Mouse (Mus musculus): Measurements from ENCODE around the gene Gm21760. TPM values are rescaled to one million over a fixed set of nuclear protein-coding genes. Genes with fewer than 3 reads are reported as not detected.

The Gm21760 gene
- not detected in 2 replicates for polyA plus RNA-seq (2012)

GRCm38 (mm10) chrY:80133479-80133878, at the start of gene Gm21760:
TSS of gene Gm21760 (plus strand) at chrY:80133779.

Data from megakaryocyte-erythroid progenitor cell, adult 5 weeks (primary cell).